Mouse (Mus musculus) liver, embryonic 16.5 days (tissue): ENCODE measurements around the gene Gm10644. TPM values are rescaled to one million over a fixed set of nuclear protein-coding genes. Genes with fewer than 3 reads are reported as not detected.
"Not testable (repeated sequence)": the region's sequence is repeated elsewhere in the genome, so short reads cannot be mapped to it uniquely, and the experiment has no call there.

Experiments
- ATAC-seq: fragments of 200-750 bp; cut with Nextera tagmentation; 2 replicates; pipeline ENCODE4 v1.8.0; 2017; ENCODE audit warnings: low read depth, mild to moderate bottlenecking, moderate number of reproducible peaks, moderate library complexity
- H3K27ac ChIP-seq: fragments of 300-500 bp; sonication (generic); 2 replicates; pipeline ENCODE4 v1.5.1; 2014; ENCODE audit warnings: mild to moderate bottlenecking, low read length
- H3K27me3 ChIP-seq: fragments of 300-500 bp; sonication (generic); 2 replicates; pipeline ENCODE4 v1.6.1; 2014; ENCODE audit warnings: low read depth, low read length, mixed read lengths; ENCODE audit not compliant: control insufficient read depth, insufficient read depth
- H3K36me3 ChIP-seq: fragments of 300-500 bp; sonication (generic); 2 replicates; pipeline ENCODE4 v1.6.1; 2014; ENCODE audit warnings: mild to moderate bottlenecking; ENCODE audit not compliant: control insufficient read depth, insufficient read depth
- H3K4me1 ChIP-seq: fragments of 300-500 bp; sonication (generic); 2 replicates; pipeline ENCODE4 v1.6.1; 2014; ENCODE audit warnings: low read depth, low read length, mixed read lengths; ENCODE audit not compliant: control insufficient read depth
- H3K4me2 ChIP-seq: fragments of 300-500 bp; sonication (generic); 2 replicates; pipeline ENCODE4 v1.6.1; 2014; ENCODE audit warnings: low read depth, low read length, mixed read lengths
- H3K4me3 ChIP-seq: fragments of 300-500 bp; sonication (generic); 2 replicates; pipeline ENCODE4 v1.5.1; 2014; ENCODE audit warnings: low read depth, mild to moderate bottlenecking, low read length
- H3K9ac ChIP-seq: fragments of 300-500 bp; sonication (generic); 2 replicates; pipeline ENCODE4 v1.6.1; 2014; ENCODE audit warnings: low read depth, low read length
- H3K9me3 ChIP-seq: fragments of 300-500 bp; sonication (generic); replicated peaks from 2 replicates; pipeline ENCODE4 v1.6.1; 2016; ENCODE audit warnings: low read length; ENCODE audit not compliant: control insufficient read depth
- WGBS: fragments of 180-500 bp; shearing (Covaris S2); extraction: QIAGEN DNeasy Blood & Tissue Kit; methylation state at CpG from one replicate; pipeline ENCODE4 v1.1.7; 2014; ENCODE audit not compliant: insufficient replicate concordance; 5-methylcytosine and 5-hydroxymethylcytosine counted together
- polyA plus RNA-seq: library from polyadenylated mRNA; unstranded; fragments of >200 nt; fragmentation: Nextera tagmentation; extraction: Ambion mirVana; gene quantifications from 2 replicates; pipeline ENCODE4 v1.2.1, GENCODE M21; 2015

Gene Gm10644
- polyA plus RNA-seq, 1 experiment from 2014 or later, result 0.41 TPM

DNA sequence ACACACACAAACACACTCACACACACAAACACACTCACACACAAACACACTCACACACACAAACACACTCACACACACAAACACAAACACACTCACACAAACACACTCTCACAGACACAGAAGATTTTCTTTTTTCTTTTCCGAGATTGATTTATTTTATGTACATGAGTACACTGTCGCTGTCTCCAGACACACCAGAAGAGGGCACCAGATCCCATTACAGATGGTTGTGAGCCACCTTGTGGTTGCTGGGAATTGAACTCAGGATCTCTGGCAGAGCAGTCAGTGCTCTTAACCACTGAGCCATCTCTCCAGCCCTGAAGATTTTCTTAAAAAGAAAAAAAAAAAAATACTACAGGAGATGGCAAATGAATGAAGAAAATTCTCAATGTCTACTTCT lies 28.2 kb upstream of the Gm10644 start:
- H3K9ac ChIP-seq, H3K4me2 ChIP-seq, H3K4me3 ChIP-seq, H3K27me3 ChIP-seq, H3K27ac ChIP-seq, H3K9me3 ChIP-seq, H3K4me1 ChIP-seq, ATAC-seq: not testable (repeated sequence)
- peaks cover 22% of the 10 kb centered on the region for H3K36me3 ChIP-seq
- WGBS, result 85% methylated on average over 2 of the region's 2 CpGs

DNA sequence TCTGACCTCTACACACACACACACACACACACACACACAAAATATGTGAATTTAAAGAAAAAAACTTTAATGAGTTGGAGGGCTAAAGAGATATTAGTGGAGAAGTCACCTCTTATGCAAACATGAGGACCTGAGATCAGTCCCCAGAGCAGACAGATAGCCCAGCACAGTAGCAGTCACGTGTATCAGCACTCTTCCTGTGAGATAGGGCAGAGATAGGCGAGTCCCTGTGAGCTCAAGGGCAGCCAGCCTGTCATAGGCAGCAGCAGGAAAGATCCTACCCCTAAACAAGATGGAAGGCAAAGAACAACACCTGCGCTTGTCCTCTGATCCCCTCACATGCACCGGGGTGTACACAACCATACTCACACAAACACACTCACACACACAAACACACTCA lies 27.4 kb upstream of the Gm10644 start:
- no peaks in the 10 kb centered on the region for H3K27me3 ChIP-seq
- no peaks in the 10 kb centered on the region for H3K9me3 ChIP-seq
- H3K4me1 ChIP-seq, result peaks cover 9% of the 10 kb centered on the region
- 44% methylated on average over 4 of the region's 4 CpGs for WGBS
- H3K27ac ChIP-seq, result no peak overlapping the region
- ATAC-seq, result peak; percentile 73
- no peak overlapping the region for H3K9ac ChIP-seq
- no peak overlapping the region for H3K4me2 ChIP-seq
- no peak overlapping the region for H3K4me3 ChIP-seq
- peaks cover 20% of the 10 kb centered on the region for H3K36me3 ChIP-seq

DNA sequence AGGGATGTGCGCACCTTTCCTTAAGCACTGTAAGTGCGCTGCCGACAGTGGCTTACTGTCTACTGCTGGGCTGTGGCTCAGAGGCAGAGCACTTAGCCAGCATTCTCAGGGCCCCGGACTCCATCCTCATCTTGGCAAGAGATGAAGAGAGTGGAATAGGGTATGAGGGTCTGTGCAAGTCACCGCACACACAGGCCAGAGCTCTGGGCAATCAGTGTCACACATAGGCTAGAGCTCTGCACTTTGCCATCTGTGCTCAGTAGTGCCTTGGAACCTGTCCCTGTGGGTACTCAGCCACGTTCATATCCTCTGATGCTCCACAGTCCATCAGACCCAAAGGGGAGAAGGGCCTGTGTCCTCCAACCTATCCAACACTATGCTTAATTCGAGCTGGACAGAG lies 26.5 kb upstream of the Gm10644 start:
- 82% methylated on average over 7 of the region's 7 CpGs for WGBS
- Histone ChIP-seq H3K9me3 (no peaks in the 10 kb centered on the region), H3K36me3 (peaks cover 13% of the 10 kb centered on the region), H3K4me1 (peaks cover 15% of the 10 kb centered on the region), H3K4me3 (no peak overlapping the region), H3K9ac (no peak overlapping the region), H3K27ac (no peak overlapping the region), H3K4me2 (no peak overlapping the region), H3K27me3 (no peaks in the 10 kb centered on the region)
- no peak for ATAC-seq

DNA sequence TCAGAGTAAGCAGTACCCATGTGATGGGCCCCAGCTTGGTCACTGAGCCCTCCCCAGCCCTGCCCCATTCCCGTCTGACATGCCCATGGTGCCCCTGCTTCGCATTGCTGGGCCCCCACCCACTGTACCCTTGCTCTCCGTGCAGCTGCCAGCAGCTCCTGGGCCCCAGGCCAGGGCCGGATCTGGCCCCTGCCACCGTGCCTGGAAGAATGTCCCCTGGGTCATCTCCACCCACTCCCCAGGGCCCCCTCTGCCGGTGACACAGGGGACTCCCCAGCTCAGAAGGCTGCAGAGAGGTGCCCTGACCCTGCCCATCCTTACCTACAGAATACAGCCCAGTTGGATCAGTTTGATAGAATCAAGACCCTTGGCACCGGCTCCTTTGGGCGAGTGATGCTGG lies 25.8 kb upstream of the Gm10644 start:
- Histone ChIP-seq H3K9me3 (no peaks in the 10 kb centered on the region), H3K9ac (no peak overlapping the region), H3K4me2 (no peak overlapping the region), H3K4me3 (no peak overlapping the region), H3K27me3 (no peaks in the 10 kb centered on the region), H3K4me1 (peaks cover 15% of the 10 kb centered on the region), H3K36me3 (peaks cover 12% of the 10 kb centered on the region), H3K27ac (no peak overlapping the region)
- no peak for ATAC-seq
- 80% methylated on average over 8 of the region's 8 CpGs for WGBS

DNA sequence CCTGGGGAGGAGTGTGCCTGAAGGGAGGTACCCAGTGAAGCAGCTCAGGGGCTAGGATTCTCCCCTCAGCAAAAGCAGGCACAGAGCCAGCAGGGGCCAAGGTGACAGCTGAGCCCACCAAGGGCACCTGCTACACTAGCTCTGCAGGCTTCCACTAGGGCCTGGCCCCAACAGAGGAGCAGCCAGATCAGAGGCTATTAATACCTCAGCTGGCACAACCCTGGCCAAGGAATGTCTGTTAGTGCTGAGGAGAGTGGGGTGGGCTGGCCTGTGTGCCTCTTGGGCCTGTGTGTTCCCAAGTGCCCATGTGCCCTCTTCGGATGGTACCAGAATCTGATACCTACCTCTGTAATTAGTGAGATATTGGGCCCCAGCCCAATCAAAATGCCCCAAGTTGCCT lies 25.2 kb upstream of the Gm10644 start:
- no peaks in the 10 kb centered on the region for H3K27me3 ChIP-seq
- H3K9me3 ChIP-seq, result no peaks in the 10 kb centered on the region
- H3K4me1 ChIP-seq, result peaks cover 15% of the 10 kb centered on the region
- no peak overlapping the region for H3K27ac ChIP-seq
- H3K36me3 ChIP-seq, result peaks cover 10% of the 10 kb centered on the region
- H3K4me2 ChIP-seq, result no peak overlapping the region
- WGBS, result 57% methylated on average over 1 of the region's 1 CpGs
- no peak for ATAC-seq
- no peak overlapping the region for H3K9ac ChIP-seq
- no peak overlapping the region for H3K4me3 ChIP-seq

DNA sequence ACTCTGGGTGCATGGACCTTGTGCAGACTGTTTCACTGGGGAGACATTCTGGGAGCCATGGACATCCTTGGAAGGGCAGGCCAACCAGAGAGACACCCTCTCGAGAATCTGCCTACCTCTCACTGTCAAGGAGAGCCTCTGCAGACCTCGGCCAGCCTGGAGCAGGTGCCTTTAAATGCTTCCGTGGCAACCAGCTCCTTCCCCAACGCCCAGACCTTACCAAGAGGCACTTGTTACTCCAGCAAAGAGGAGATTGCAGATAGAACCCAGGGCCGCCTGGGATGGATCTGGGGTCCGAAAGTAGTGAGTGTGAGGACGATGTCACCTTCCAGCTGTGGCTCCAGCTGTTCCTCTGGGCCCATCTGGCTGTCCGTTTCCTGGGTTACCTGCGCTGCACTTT lies 23.2 kb upstream of the Gm10644 start:
- Histone ChIP-seq H3K9me3 (no peaks in the 10 kb centered on the region), H3K27ac (no peak overlapping the region), H3K4me2 (no peak overlapping the region), H3K27me3 (no peaks in the 10 kb centered on the region), H3K9ac (no peak overlapping the region), H3K36me3 (peaks cover 10% of the 10 kb centered on the region), H3K4me3 (no peak overlapping the region), H3K4me1 (peaks cover 30% of the 10 kb centered on the region)
- WGBS, result 70% methylated on average over 9 of the region's 9 CpGs
- no peak for ATAC-seq

DNA sequence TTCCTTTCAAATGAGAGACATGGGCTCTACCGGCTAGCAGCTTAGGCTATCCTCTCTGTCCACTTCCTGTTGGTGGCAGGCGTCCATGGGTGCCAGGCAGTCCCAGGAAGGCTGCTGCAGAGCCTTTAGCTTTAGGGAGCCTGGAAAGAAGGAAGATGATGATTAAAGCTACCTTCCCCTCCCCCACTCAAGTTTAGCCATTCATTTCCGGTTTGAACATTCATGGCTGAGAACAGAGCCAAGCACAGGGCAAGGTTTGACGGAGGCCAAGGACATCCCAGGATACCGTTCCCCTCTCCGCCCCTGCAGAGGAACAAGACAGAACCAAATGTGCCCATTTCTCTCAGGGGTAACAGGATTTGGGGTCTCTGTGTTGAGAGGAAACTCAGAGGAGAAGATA lies 22.6 kb upstream of the Gm10644 start:
- H3K4me3 ChIP-seq, result no peak overlapping the region
- WGBS, result 48% methylated on average over 6 of the region's 6 CpGs
- no peaks in the 10 kb centered on the region for H3K27me3 ChIP-seq
- no peaks in the 10 kb centered on the region for H3K9me3 ChIP-seq
- peaks cover 10% of the 10 kb centered on the region for H3K36me3 ChIP-seq
- H3K27ac ChIP-seq, result no peak overlapping the region
- ATAC-seq, result no peak
- peaks cover 31% of the 10 kb centered on the region for H3K4me1 ChIP-seq
- H3K4me2 ChIP-seq, result no peak overlapping the region
- no peak overlapping the region for H3K9ac ChIP-seq

DNA sequence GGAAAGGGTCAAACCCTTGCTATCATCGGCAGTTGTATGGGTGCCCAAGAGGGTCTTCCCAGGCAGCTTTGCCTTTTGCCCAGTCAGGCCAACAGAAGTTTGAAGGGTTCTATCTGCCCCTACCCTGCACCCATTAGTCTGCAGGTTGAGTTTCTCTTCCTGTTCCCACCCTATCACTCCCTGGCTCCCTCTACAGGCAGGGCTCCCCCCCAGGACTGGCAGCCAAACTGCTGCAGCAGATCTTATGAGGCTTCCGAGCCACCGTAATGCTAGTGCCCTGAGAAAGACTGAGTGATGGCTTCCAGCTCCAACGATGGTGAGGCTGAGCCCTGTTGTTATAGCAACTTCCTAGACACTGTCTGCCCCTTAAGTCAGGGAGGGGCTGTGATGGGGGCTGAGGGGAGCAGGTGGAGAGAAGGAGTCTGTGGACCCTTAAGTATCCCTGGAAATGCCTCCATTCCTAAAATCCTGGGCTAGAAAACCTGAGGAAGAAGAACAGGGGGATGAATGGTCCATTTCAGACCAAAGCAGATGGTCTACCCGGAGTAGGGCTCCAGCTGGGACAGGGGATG lies 21.9 kb upstream of the Gm10644 start:
- Histone ChIP-seq H3K36me3 (peaks cover 7% of the 10 kb centered on the region), H3K4me3 (no peak overlapping the region), H3K27me3 (no peaks in the 10 kb centered on the region), H3K9ac (no peak overlapping the region), H3K9me3 (no peaks in the 10 kb centered on the region), H3K4me1 (peaks cover 31% of the 10 kb centered on the region), H3K27ac (no peak overlapping the region), H3K4me2 (no peak overlapping the region)
- ATAC-seq, result no peak
- 80% methylated on average over 5 of the region's 5 CpGs for WGBS

DNA sequence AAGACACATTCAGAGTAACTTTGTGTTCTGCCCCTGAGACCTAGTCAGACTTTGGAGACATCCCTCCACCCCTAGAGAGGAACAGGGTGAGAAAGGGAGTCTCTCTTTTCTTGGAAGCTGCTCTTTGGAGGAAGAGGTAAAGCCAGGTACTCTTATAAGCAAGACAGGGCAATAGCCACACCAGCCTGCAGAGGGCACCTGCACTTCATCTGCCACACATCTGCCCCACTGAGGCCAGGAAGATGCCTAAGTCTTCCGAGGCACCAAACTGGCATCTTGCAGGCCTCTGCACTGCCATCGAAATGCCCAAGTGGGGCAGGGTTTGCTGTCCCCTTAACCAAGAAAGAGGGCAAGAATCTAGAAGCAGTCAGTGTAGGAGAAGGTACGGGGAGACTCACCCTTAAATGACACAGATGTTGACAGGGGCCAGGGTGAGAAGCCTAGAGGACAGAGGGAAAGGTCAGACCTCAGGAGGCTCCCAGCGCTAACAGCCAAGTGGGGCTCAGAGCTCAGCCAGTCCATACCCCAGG lies 21.2 kb upstream of the Gm10644 start:
- Histone ChIP-seq H3K27me3 (no peaks in the 10 kb centered on the region), H3K4me2 (no peak overlapping the region), H3K27ac (no peak overlapping the region), H3K9ac (no peak overlapping the region), H3K9me3 (no peaks in the 10 kb centered on the region), H3K4me1 (peaks cover 37% of the 10 kb centered on the region), H3K4me3 (no peak overlapping the region), H3K36me3 (no peaks in the 10 kb centered on the region)
- ATAC-seq, result no peak
- 65% methylated on average over 4 of the region's 4 CpGs for WGBS
